Mouse (Mus musculus): ENCODE results near the gene Prss32. TPM values are rescaled to one million over a fixed set of nuclear protein-coding genes. Genes with fewer than 3 reads are reported as not detected.
"Not testable (repeated sequence)": the region's sequence is repeated elsewhere in the genome, so short reads cannot be mapped to it uniquely, and the experiment has no call there.

Gene Prss32
- polyA plus RNA-seq, 1 experiment from 2014 or later: not detected

DNA sequence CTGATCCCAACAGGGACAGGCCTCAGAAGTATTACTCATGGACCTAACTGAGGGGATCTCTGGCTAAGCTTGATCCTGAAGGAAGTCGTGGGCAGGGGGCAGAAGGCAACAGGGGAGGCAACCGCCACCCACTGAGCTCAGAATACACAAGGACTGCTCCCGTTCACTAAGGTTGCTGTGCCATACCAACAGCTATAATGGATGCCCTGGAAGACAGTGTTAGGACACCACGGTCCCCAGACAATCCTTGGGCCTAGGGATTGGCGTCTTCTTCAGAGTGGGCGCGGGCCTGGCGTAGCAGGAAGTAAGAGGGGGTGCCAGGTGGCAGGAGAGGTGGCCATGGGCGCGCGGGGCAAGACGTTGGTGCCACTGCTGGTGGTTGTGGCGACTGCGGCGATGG lies 24.1 kb downstream of the Prss32 start, which contains the start of gene Prss21:
Prss21 (plus strand) TSS at position 301 of the 400 bp plus-strand sequence.
- no peaks in the 10 kb centered on the region for H3K27me3 ChIP-seq (ENCODE audit: insufficient read depth, low read length)
- no peak within 1 kb of the TSS for H3K4me2 ChIP-seq (ENCODE audit: low read length)
- H3K4me3 ChIP-seq (replicated peaks; ENCODE audit: low read depth, low read length): no peak within 1 kb of the TSS
- ATAC-seq (replicated peaks; ENCODE audit: low FRiP score, low read depth) (no peak), DNase-seq (ENCODE audit: low spot score) (no peak)
- no peak for TF ChIP-seq CTCF (IDR thresholded peaks at IDR 0.05; ENCODE audit: low read depth)
- no peaks in the 10 kb centered on the region for H3K36me3 ChIP-seq (ENCODE audit: insufficient read depth, low read length)
- no peaks in the 10 kb centered on the region for H3K9me3 ChIP-seq (replicated peaks; ENCODE audit: low read length)
- no peak within 1 kb of the TSS for H3K9ac ChIP-seq (ENCODE audit: low read depth, low read length)
- H3K4me1 ChIP-seq (replicated peaks; ENCODE audit: insufficient read depth, low read length): no peaks in the 10 kb centered on the region
- H3K27ac ChIP-seq: no peak within 1 kb of the TSS
- 85% methylated on average over 15 of the region's 15 CpGs for WGBS

DNA sequence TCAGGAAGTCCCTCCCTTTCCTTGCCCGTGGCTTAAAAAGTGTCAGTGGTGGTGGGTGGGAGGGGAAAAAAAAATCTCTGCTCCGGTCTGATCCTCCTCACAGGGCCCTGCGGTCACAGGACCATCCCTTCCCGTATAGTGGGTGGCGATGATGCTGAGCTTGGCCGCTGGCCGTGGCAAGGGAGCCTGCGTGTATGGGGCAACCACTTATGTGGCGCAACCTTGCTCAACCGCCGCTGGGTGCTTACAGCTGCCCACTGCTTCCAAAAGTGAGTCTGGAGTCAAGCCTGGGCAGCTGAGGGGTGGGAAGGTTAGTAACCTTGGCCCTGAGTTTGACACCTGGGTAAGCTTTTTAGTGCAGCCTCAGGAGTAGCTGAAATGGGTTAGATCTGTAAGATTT lies 24.9 kb downstream of the Prss32 start:
- Histone ChIP-seq H3K27ac (no peak overlapping the region), H3K4me1 (replicated peaks; ENCODE audit: insufficient read depth, low read length) (no peaks in the 10 kb centered on the region), H3K27me3 (ENCODE audit: insufficient read depth, low read length) (no peaks in the 10 kb centered on the region), H3K9ac (ENCODE audit: low read depth, low read length) (no peak overlapping the region), H3K9me3 (replicated peaks; ENCODE audit: low read length) (no peaks in the 10 kb centered on the region), H3K36me3 (ENCODE audit: insufficient read depth, low read length) (no peaks in the 10 kb centered on the region), H3K4me3 (replicated peaks; ENCODE audit: low read depth, low read length) (no peak overlapping the region), H3K4me2 (ENCODE audit: low read length) (no peak overlapping the region)
- ATAC-seq (replicated peaks; ENCODE audit: low FRiP score, low read depth): no peak
- no peak for DNase-seq (ENCODE audit: low spot score)
- WGBS: 85% methylated on average over 11 of the region's 11 CpGs
- TF ChIP-seq CTCF (IDR thresholded peaks at IDR 0.05; ENCODE audit: low read depth): no peak

DNA sequence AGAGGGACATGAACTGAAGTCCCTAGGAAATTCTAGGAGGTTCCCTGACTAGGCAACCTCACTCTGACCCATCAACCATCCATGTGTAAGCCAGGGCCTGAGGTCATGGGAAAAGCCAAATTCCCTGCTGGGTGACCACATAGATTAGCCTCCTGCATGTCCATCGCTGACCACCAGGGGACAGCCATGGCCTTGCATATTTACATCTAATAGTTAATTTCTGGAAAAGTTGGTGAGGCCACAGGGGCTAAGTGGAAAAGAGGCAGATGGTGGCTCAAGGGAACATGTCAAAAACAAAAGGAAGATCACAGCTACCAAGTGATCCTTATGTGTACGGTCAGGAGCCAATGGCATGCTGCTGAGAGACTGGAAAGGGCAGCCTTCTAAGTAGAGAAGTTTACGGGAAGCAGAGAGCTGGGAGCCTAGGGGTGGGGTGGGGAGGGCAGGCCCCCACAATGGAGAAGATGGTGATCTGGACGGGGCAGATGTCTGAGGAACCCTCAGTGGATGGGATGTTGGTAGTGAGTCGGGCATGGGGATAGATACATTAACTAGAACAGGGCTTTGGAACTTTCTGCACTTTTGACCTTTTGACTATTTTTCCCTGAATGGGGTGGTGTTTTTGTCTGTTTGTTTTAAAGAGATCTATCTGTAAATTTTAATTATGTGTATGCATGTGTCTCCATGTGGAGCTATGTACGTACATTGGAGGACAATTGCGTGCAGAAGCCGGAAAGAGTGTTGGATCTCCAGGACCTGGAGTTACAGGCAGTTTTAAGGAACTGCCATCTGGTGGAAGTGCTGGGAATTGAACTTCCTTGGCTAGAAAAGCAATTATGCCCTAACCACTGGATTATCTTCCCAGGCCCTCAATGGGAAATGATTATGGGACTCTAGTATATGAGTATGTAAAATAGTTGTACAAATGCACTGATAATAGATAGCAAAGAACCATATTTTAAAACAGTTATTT lies 30.5 kb downstream of the Prss32 start:
- 39% methylated on average over 8 of the region's 8 CpGs for WGBS
- no peak overlapping the region for H3K9ac ChIP-seq (ENCODE audit: low read depth, low read length)
- H3K4me1 ChIP-seq (replicated peaks; ENCODE audit: insufficient read depth, low read length): no peaks in the 10 kb centered on the region
- 0 out of 2 replicates have a peak, but pooled peaks have one; percentile 52 for ATAC-seq (replicated peaks; ENCODE audit: low FRiP score, low read depth)
- H3K9me3 ChIP-seq (replicated peaks; ENCODE audit: low read length): no peaks in the 10 kb centered on the region
- no peak overlapping the region for H3K4me2 ChIP-seq (ENCODE audit: low read length)
- H3K4me3 ChIP-seq (replicated peaks; ENCODE audit: low read depth, low read length): no peak overlapping the region
- no peaks in the 10 kb centered on the region for H3K27me3 ChIP-seq (ENCODE audit: insufficient read depth, low read length)
- DNase-seq (ENCODE audit: low spot score): peak; percentile 81
- H3K36me3 ChIP-seq (ENCODE audit: insufficient read depth, low read length): no peaks in the 10 kb centered on the region
- TF ChIP-seq CTCF (IDR thresholded peaks at IDR 0.05; ENCODE audit: low read depth): peak; percentile 89
- H3K27ac ChIP-seq: no peak overlapping the region

DNA sequence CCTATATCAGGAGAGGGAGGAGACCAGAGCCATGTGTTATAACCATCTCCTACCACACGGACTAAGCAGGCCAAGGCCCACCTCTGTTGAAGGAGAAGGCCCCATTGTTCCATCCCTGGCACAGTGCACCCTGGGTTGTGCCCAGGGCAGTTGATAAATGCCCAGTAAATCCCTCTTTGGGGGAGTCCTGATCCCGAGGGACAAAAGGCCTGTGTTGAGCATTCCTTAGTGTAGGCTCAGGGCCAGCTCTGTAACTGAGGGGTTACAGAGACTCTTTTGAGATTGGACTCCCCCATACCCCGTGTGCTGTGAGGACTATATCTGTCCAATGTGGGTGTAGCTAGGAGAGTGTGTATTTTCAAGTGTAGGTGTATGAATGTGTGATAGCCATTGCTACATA lies 33.1 kb downstream of the Prss32 start:
- WGBS: 49% methylated on average over 3 of the region's 3 CpGs
- H3K4me3 ChIP-seq (replicated peaks; ENCODE audit: low read depth, low read length): no peak overlapping the region
- no peak for TF ChIP-seq CTCF (IDR thresholded peaks at IDR 0.05; ENCODE audit: low read depth)
- H3K4me1 ChIP-seq (replicated peaks; ENCODE audit: insufficient read depth, low read length): no peaks in the 10 kb centered on the region
- no peak overlapping the region for H3K4me2 ChIP-seq (ENCODE audit: low read length)
- no peak for DNase-seq (ENCODE audit: low spot score)
- H3K27me3 ChIP-seq (ENCODE audit: insufficient read depth, low read length): no peaks in the 10 kb centered on the region
- H3K9me3 ChIP-seq (replicated peaks; ENCODE audit: low read length): no peaks in the 10 kb centered on the region
- no peak overlapping the region for H3K9ac ChIP-seq (ENCODE audit: low read depth, low read length)
- H3K36me3 ChIP-seq (ENCODE audit: insufficient read depth, low read length): no peaks in the 10 kb centered on the region
- ATAC-seq (replicated peaks; ENCODE audit: low FRiP score, low read depth): no peak
- no peak overlapping the region for H3K27ac ChIP-seq

DNA sequence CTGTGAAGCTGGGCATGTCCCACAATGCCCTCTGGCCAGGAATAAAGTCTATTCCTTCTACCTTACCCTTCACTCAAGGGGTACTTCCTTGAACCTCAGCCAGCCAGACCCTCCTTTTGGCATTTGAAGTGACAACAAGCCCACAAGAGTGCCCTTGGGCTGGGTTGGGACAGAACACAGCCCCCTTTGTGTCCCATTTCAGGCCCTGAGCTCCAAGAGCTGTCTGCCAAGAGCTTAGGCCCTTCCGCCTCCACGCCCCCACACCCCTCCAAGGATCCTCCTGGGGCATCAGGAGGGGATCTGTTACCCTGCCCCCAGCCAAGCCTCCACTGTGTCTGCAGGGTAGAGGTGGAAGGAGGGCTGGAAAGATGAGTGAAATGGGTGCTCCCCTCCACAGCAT lies 33.5 kb downstream of the Prss32 start:
- 72% methylated on average over 2 of the region's 2 CpGs for whole genome bisulfite sequencing
- Histone ChIP-seq H3K9me3 (replicated peaks; ENCODE audit: low read length) (no peaks in the 10 kb centered on the region), H3K4me2 (ENCODE audit: low read length) (no peak overlapping the region), H3K36me3 (ENCODE audit: insufficient read depth, low read length) (no peaks in the 10 kb centered on the region), H3K27me3 (ENCODE audit: insufficient read depth, low read length) (no peaks in the 10 kb centered on the region), H3K9ac (ENCODE audit: low read depth, low read length) (no peak overlapping the region), H3K27ac (no peak overlapping the region), H3K4me1 (replicated peaks; ENCODE audit: insufficient read depth, low read length) (no peaks in the 10 kb centered on the region), H3K4me3 (replicated peaks; ENCODE audit: low read depth, low read length) (no peak overlapping the region)
- no peak for DNase-seq (ENCODE audit: low spot score)
- no peak for TF ChIP-seq CTCF (IDR thresholded peaks at IDR 0.05; ENCODE audit: low read depth)
- no peak for ATAC-seq (replicated peaks; ENCODE audit: low FRiP score, low read depth)

DNA sequence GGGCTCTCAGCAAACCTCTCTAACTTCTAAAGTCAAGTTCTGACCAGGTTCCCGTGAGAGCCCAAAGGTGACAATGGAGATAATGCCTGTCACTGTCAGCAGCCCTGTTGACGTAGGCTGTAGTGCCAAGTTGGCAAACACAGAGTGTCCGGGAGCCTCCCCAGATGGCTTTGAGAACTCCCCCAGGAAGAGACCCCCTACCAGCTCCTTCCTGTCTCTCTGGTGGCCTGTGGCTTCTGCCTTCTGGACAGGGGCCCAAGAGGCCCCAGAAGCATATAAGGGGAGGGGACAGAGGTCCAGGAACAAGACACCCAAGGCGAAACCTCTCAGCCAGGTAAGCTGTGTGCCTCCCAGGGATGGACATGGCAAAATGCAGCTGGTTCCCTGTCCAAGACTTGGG lies 36.9 kb downstream of the Prss32 start, which contains the start of the genes Dcpp1 and Dcpp2:
Dcpp1 (plus strand) TSS at position 301 of the 400 bp plus-strand sequence.
Dcpp2 (plus strand) TSS at position 305 of the 400 bp plus-strand sequence.
- H3K4me1 ChIP-seq (replicated peaks; ENCODE audit: insufficient read depth, low read length); H3K27ac ChIP-seq; ATAC-seq (replicated peaks; ENCODE audit: low FRiP score, low read depth); H3K36me3 ChIP-seq (ENCODE audit: insufficient read depth, low read length); H3K9ac ChIP-seq (ENCODE audit: low read depth, low read length); H3K9me3 ChIP-seq (replicated peaks; ENCODE audit: low read length); DNase-seq (ENCODE audit: low spot score); H3K27me3 ChIP-seq (ENCODE audit: insufficient read depth, low read length); H3K4me2 ChIP-seq (ENCODE audit: low read length); H3K4me3 ChIP-seq (replicated peaks; ENCODE audit: low read depth, low read length): not testable (repeated sequence)
- 80% methylated on average over 4 of the region's 4 CpGs for WGBS

Small RNAs within 50 kb of the gene (microRNA-seq; reads per million reads assigned to microRNA genes)
- not detected for gene Mir5125

Other genes with a start within 250 kb of the Prss32 start
- 12.6 and 14.3 TPM in 2 replicates for gene Zfp13, start 244.4 kb upstream of the Prss32 start, polyA plus RNA-seq (2015; fragmentation: Nextera tagmentation; extraction: Ambion mirVana)
- not detected in 2 replicates for gene Zscan10, start 243.0 kb upstream of the Prss32 start, polyA plus RNA-seq (2015; fragmentation: Nextera tagmentation; extraction: Ambion mirVana)
- 0.66 and 0.92 TPM in 2 replicates for gene Mmp25, start 198.6 kb upstream of the Prss32 start, polyA plus RNA-seq (2015; fragmentation: Nextera tagmentation; extraction: Ambion mirVana)
- 2.1 and 2.4 TPM in 2 replicates for gene Bicdl2, start 183.3 kb upstream of the Prss32 start, polyA plus RNA-seq (2015; fragmentation: Nextera tagmentation; extraction: Ambion mirVana)
- gene Hcfc1r1, start 170.3 kb upstream of the Prss32 start, polyA plus RNA-seq (2015; fragmentation: Nextera tagmentation; extraction: Ambion mirVana): 116 and 120 TPM in 2 replicates
- gene Thoc6, start 170.0 kb upstream of the Prss32 start, polyA plus RNA-seq (2015; fragmentation: Nextera tagmentation; extraction: Ambion mirVana): 32.3 and 35.5 TPM in 2 replicates
- 47.0 and 50.0 TPM in 2 replicates for gene Tnfrsf12a, start 166.4 kb upstream of the Prss32 start, polyA plus RNA-seq (2015; fragmentation: Nextera tagmentation; extraction: Ambion mirVana)
- 131 and 155 TPM in 2 replicates for gene Cldn6, start 164.6 kb upstream of the Prss32 start, polyA plus RNA-seq (2015; fragmentation: Nextera tagmentation; extraction: Ambion mirVana)
- gene Cldn9, start 159.8 kb upstream of the Prss32 start, polyA plus RNA-seq (2015; fragmentation: Nextera tagmentation; extraction: Ambion mirVana): 41.2 and 41.8 TPM in 2 replicates
- 0.05 and 0.30 TPM in 2 replicates for gene 1520401A03Rik, start 121.1 kb upstream of the Prss32 start, polyA plus RNA-seq (2015; fragmentation: Nextera tagmentation; extraction: Ambion mirVana)
- gene Pkmyt1, start 117.5 kb upstream of the Prss32 start, polyA plus RNA-seq (2015; fragmentation: Nextera tagmentation; extraction: Ambion mirVana): 21.1 and 24.5 TPM in 2 replicates
- 16.0 and 17.9 TPM in 2 replicates for gene Paqr4, start 103.0 kb upstream of the Prss32 start, polyA plus RNA-seq (2015; fragmentation: Nextera tagmentation; extraction: Ambion mirVana)
- 0.29 and 0.52 TPM in 2 replicates for gene Kremen2, start 98.0 kb upstream of the Prss32 start, polyA plus RNA-seq (2015; fragmentation: Nextera tagmentation; extraction: Ambion mirVana)
- gene Flywch1, start 72.3 kb upstream of the Prss32 start, polyA plus RNA-seq (2015; fragmentation: Nextera tagmentation; extraction: Ambion mirVana): 74.6 and 74.7 TPM in 2 replicates
- gene Flywch2, start 57.8 kb upstream of the Prss32 start, polyA plus RNA-seq (2015; fragmentation: Nextera tagmentation; extraction: Ambion mirVana): 40.9 and 46.8 TPM in 2 replicates
- 304 and 321 TPM in 2 replicates for gene Srrm2, start 53.3 kb upstream of the Prss32 start, polyA plus RNA-seq (2015; fragmentation: Nextera tagmentation; extraction: Ambion mirVana)
- 1,058 and 1,143 TPM in 2 replicates for gene Elob, start 14.7 kb upstream of the Prss32 start, polyA plus RNA-seq (2015; fragmentation: Nextera tagmentation; extraction: Ambion mirVana)
- 0.11 TPM in 1 of 2 replicates, not detected in the other for gene Prss33, start 7.8 kb upstream of the Prss32 start, polyA plus RNA-seq (2015; fragmentation: Nextera tagmentation; extraction: Ambion mirVana)
- 2.8 and 3.1 TPM in 2 replicates for gene Prss41, start 317 bp downstream of the Prss32 start, polyA plus RNA-seq (2015; fragmentation: Nextera tagmentation; extraction: Ambion mirVana)
- not detected in 2 replicates for gene Prss21, start 24.2 kb downstream of the Prss32 start, polyA plus RNA-seq (2015; fragmentation: Nextera tagmentation; extraction: Ambion mirVana)
- gene Dcpp1, start 37.0 kb downstream of the Prss32 start, polyA plus RNA-seq (2015; fragmentation: Nextera tagmentation; extraction: Ambion mirVana): not detected in 2 replicates
- gene Dcpp2, start 37.0 kb downstream of the Prss32 start, polyA plus RNA-seq (2015; fragmentation: Nextera tagmentation; extraction: Ambion mirVana): not detected in 2 replicates
- gene Dcpp3, start 73.6 kb downstream of the Prss32 start, polyA plus RNA-seq (2015; fragmentation: Nextera tagmentation; extraction: Ambion mirVana): not detected in 2 replicates
- gene Sbp, start 97.8 kb downstream of the Prss32 start, polyA plus RNA-seq (2015; fragmentation: Nextera tagmentation; extraction: Ambion mirVana): not detected in 2 replicates
- not detected in 2 replicates for gene Sbpl, start 111.4 kb downstream of the Prss32 start, polyA plus RNA-seq (2015; fragmentation: Nextera tagmentation; extraction: Ambion mirVana)
- 0.18 and 0.25 TPM in 2 replicates for gene Prss30, start 136.7 kb downstream of the Prss32 start, polyA plus RNA-seq (2015; fragmentation: Nextera tagmentation; extraction: Ambion mirVana)
- 0.43 and 0.72 TPM in 2 replicates for gene Prss22, start 154.2 kb downstream of the Prss32 start, polyA plus RNA-seq (2015; fragmentation: Nextera tagmentation; extraction: Ambion mirVana)
- 0.68 and 0.78 TPM in 2 replicates for gene Prss27, start 194.3 kb downstream of the Prss32 start, polyA plus RNA-seq (2015; fragmentation: Nextera tagmentation; extraction: Ambion mirVana)
- gene Kctd5, start 229.6 kb downstream of the Prss32 start, polyA plus RNA-seq (2015; fragmentation: Nextera tagmentation; extraction: Ambion mirVana): 47.6 and 51.2 TPM in 2 replicates

Measured in kidney, postnatal 0 days (tissue).